Mouse (Mus musculus) liver, embryonic 14.5 days (tissue): ENCODE results near the gene Ybey. TPM values are rescaled to one million over a fixed set of nuclear protein-coding genes. Genes with fewer than 3 reads are reported as not detected.
A peak's percentile ranks its signal among the peaks of the same experiment; 100 is the strongest.

Experiments used
- ATAC-seq: fragments of 200-750 bp; cut with Nextera tagmentation; 2 replicates; pipeline ENCODE4 v1.8.0; 2017; ENCODE audit warnings: moderate number of reproducible peaks, mild to moderate bottlenecking, moderate library complexity; ENCODE audit not compliant: insufficient read depth
- DNase-seq, 3 experiments: peaks; one replicate each; pipeline ENCODE4 v3.0.0-alpha.2; 2012 to 2013; ENCODE audit warnings: low read depth in 3 of 3, low spot score in 3 of 3
- H3K27ac ChIP-seq: fragments of 300-500 bp; sonication (generic); 2 replicates; pipeline ENCODE4 v1.5.1; 2014; ENCODE audit warnings: moderate library complexity, mild to moderate bottlenecking, control low read depth, inconsistent platforms
- H3K27me3 ChIP-seq: fragments of 300-500 bp; sonication (generic); 2 replicates; pipeline ENCODE4 v1.6.1; 2014; ENCODE audit warnings: mild to moderate bottlenecking, low read length, moderate library complexity; ENCODE audit not compliant: control insufficient read depth, insufficient read depth
- H3K36me3 ChIP-seq: fragments of 300-500 bp; sonication (generic); replicated peaks from 2 replicates; pipeline ENCODE4 v1.6.1; 2014; ENCODE audit warnings: low read depth; ENCODE audit not compliant: control insufficient read depth, insufficient read depth
- H3K4me1 ChIP-seq, 2 experiments: fragments of 200-500 bp in 1 of 2; fragments of 300-500 bp in 1 of 2; sonication (generic) in 1 of 2; replicated peaks; 2 replicates each; pipeline ENCODE4 v1.6.1; 2012 to 2014; ENCODE audit warnings: antibody characterized with exemption in 1 of 2, inconsistent platforms in 1 of 2, low read length in 1 of 2; ENCODE audit not compliant: control insufficient read depth in 2 of 2, insufficient read depth in 2 of 2
- H3K4me2 ChIP-seq: fragments of 300-500 bp; sonication (generic); 2 replicates; pipeline ENCODE4 v1.6.1; 2014; ENCODE audit warnings: low read depth, mild to moderate bottlenecking, control low read depth, moderate library complexity
- H3K4me3 ChIP-seq, 2 experiments: fragments of 200-500 bp in 1 of 2; fragments of 300-500 bp in 1 of 2; sonication (generic) in 1 of 2; 2 replicates each; pipeline ENCODE4 v1.5.1; 2012 to 2014; ENCODE audit warnings: low read depth in 2 of 2, low read length in 2 of 2, mild to moderate bottlenecking in 2 of 2, control low read depth in 1 of 2, inconsistent platforms in 1 of 2, moderate library complexity in 1 of 2; ENCODE audit not compliant: insufficient read depth in 1 of 2
- H3K9ac ChIP-seq: fragments of 300-500 bp; sonication (generic); replicated peaks from 2 replicates; pipeline ENCODE4 v1.6.1; 2014; ENCODE audit warnings: mild to moderate bottlenecking, control low read depth, moderate library complexity
- H3K9me3 ChIP-seq: fragments of 300-500 bp; sonication (generic); 2 replicates; pipeline ENCODE4 v1.6.1; 2016; ENCODE audit warnings: low read length, mixed read lengths; ENCODE audit not compliant: control insufficient read depth
- CTCF ChIP-seq: IDR thresholded peaks from 2 replicates; pipeline ENCODE4 v1.5.1; 2016; ENCODE audit warnings: antibody characterized with exemption, low read depth, control low read depth
- EP300 ChIP-seq: IDR thresholded peaks from 2 replicates; pipeline ENCODE4 v1.6.1; 2016; ENCODE audit warnings: antibody characterized with exemption, low read depth
- WGBS: fragments of 180-500 bp; shearing (Covaris S2); extraction: QIAGEN DNeasy Blood & Tissue Kit; methylation state at CpG from one replicate; pipeline ENCODE4 v1.1.7; 2014; ENCODE audit not compliant: insufficient replicate concordance; 5-methylcytosine and 5-hydroxymethylcytosine counted together
- polyA plus RNA-seq, 2 experiments: library from polyadenylated mRNA; depleted of rRNA in 1 of 2; stranded (reverse) in 1 of 2; unstranded in 1 of 2; fragments of >200 nt; fragmentation: Nextera tagmentation in 1 of 2; extraction: Ambion mirVana in 1 of 2; gene quantifications; 2 replicates each; pipeline versions ENCODE4 v1.2.1 to v1.2.3; 2012 to 2014

The Ybey gene
- polyA plus RNA-seq, 2 experiments, result 1.5 to 1.8 TPM

DNA sequence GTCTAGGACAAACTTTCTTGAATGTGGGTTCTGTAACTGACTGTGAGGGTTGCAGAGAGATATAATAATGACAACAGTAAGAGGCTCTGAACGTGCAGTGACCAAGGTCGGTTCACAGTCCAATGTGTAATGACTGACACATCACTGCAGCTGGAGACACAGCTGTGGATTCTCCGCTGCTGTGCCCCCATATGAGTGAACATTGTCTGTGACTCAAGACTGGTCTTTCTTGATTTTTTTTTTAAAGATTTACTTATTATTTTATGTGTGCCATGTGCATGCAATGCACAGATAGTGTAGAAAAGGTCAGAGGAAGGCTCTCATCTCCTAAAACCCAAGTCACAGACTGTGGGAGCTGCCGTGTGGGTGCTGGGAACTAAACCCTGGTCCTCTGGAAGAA, 28.6 kb upstream of the Ybey start:
- 85% methylated on average over 4 of the region's 4 CpGs for WGBS
- Histone ChIP-seq H3K4me3 (no peak overlapping the region), H3K9me3 (no peaks in the 10 kb centered on the region), H3K4me1 (peaks cover 0 to 13% of the 10 kb centered on the region in 2 experiments; a peak in 1 of 4 replicates), H3K9ac (no peak overlapping the region), H3K36me3 (peaks cover 47% of the 10 kb centered on the region), H3K27me3 (no peaks in the 10 kb centered on the region), H3K4me2 (no peak overlapping the region), H3K27ac (no peak overlapping the region)
- no peak for TF ChIP-seq EP300
- no peak for TF ChIP-seq CTCF
- ATAC-seq, result no peak
- no peak for DNase-seq

DNA sequence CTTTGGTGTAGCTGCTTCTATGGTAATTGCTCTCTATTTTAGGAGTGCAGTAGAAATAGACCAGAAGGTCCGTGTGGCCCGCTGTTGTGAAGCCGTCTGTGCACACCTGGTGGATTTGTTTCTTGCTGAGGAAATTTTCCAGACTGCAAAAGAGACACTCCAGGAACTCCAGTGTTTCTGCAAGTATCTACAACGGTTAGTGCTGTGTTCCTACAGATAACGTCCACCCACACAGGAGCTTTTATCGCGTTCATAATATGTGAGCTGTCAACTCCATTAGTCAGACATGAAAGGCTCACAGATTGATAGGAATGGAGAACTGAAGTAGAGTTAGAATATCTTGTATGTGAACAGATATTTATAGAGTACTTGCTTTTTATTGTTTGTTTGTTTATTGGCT, 27.5 kb upstream of the Ybey start:
- H3K4me3 ChIP-seq, result no peak overlapping the region
- peaks cover 42% of the 10 kb centered on the region for H3K36me3 ChIP-seq
- ATAC-seq, result no peak; the same call in 1 of the 2 replicates
- H3K4me2 ChIP-seq, result peak overlapping the region; percentile 13; the same call in 1 of the 2 replicates
- no peaks in the 10 kb centered on the region for H3K9me3 ChIP-seq
- H3K27ac ChIP-seq, result no peak overlapping the region
- DNase-seq, result peak in 2 of 3 experiments; percentile 12 to 34
- no peak overlapping the region for H3K9ac ChIP-seq
- peak; percentile 61 for TF ChIP-seq EP300
- no peak for TF ChIP-seq CTCF
- 61% methylated on average over 7 of the region's 7 CpGs for WGBS
- peaks cover 0 to 13% of the 10 kb centered on the region in 2 experiments; a peak in 1 of 4 replicates for H3K4me1 ChIP-seq
- H3K27me3 ChIP-seq, result no peaks in the 10 kb centered on the region

DNA sequence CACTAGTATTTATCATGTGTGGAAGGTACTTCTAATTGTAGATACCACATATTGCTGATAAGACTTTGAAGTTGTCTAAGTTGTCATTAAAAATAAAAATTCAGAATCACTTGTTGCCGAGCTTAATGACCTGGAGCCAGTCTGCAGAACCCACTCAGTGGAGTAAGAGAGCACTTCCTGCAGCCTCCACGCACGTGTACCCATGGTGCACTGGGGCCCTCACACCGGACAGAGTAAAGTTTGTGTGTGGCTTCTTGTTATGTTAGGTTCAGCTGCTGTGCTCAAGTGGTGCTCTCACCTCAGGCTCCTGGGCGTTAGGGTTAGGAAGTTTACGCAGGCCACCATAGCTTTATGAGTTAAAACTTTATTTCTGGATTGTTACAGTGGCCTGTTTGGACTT, 26.6 kb upstream of the Ybey start:
- Histone ChIP-seq H3K9ac (no peak overlapping the region), H3K27ac (no peak overlapping the region), H3K9me3 (no peaks in the 10 kb centered on the region), H3K4me2 (no peak overlapping the region), H3K36me3 (peaks cover 34% of the 10 kb centered on the region), H3K4me1 (peaks cover 0 to 13% of the 10 kb centered on the region in 2 experiments; a peak in 1 of 4 replicates), H3K27me3 (no peaks in the 10 kb centered on the region), H3K4me3 (no peak overlapping the region)
- DNase-seq (no peak), ATAC-seq (no peak)
- 65% methylated on average over 6 of the region's 6 CpGs for WGBS
- TF ChIP-seq CTCF, result no peak
- no peak for TF ChIP-seq EP300

DNA sequence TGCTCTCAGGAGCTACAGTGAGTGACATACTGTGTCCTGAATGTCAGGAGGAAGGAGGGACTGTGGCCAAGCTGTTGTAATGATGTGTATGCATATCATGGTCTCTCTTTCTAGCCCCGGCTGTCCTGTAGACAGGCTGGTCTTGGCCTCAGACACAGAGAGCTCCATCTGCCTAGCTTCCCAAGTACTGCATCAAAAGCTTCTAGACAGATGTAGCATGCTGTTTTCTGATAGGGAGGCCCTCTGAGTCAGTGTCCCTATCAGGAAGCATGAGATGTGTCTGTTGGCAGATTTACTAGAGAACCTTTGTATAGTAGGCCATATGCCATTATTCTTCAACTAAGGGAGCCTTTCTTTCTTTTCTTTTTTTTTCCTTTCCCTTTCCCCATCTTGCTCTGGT, 24.6 kb upstream of the Ybey start:
- 28% methylated on average over 1 of the region's 1 CpGs for WGBS
- ATAC-seq, result peak; percentile 79
- H3K36me3 ChIP-seq, result peaks cover 19% of the 10 kb centered on the region

DNA sequence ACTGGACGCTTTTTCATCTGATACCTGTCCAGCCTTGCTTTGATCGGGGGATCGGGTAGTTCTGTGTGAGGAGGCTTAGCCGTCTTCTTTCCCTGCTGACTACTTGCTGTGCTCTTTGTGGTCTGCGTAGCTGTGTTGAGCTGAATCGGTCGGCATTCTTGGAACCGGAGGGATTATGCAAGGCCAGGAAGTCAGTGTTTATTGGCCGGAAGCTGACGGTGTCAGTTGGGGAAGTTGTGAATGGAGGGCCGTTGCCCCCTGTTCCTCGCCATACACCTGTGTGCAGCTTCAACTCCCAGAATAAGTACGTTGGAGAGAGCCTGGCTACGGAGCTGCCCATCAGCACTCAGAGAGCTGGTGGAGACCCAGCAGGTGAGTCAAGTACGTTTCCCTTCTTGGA, 20.3 kb upstream of the Ybey start:
- TF ChIP-seq CTCF (no peak), EP300 (no peak)
- Histone ChIP-seq H3K9me3 (no peaks in the 10 kb centered on the region), H3K9ac (no peak overlapping the region), H3K27me3 (no peaks in the 10 kb centered on the region), H3K4me1 (peaks cover 0 to 12% of the 10 kb centered on the region in 2 experiments; a peak in 2 of 4 replicates), H3K36me3 (peaks cover 14% of the 10 kb centered on the region), H3K4me2 (no peak overlapping the region), H3K27ac (no peak overlapping the region), H3K4me3 (no peak overlapping the region)
- no peak for ATAC-seq
- 60% methylated on average over 15 of the region's 15 CpGs for WGBS
- no peak for DNase-seq

More for the DNA sequence above, 24.6 kb upstream of the Ybey start:
- H3K9ac ChIP-seq, result no peak overlapping the region
- H3K27me3 ChIP-seq, result no peaks in the 10 kb centered on the region
- H3K27ac ChIP-seq, result no peak overlapping the region
- TF ChIP-seq EP300, result no peak
- TF ChIP-seq CTCF, result peak; percentile 39; the same call in 1 of the 2 replicates
- no peak overlapping the region for H3K4me2 ChIP-seq
- H3K4me3 ChIP-seq, result no peak overlapping the region
- peaks cover 0 to 13% of the 10 kb centered on the region in 2 experiments; a peak in 2 of 4 replicates for H3K4me1 ChIP-seq
- peak; percentile 36 to 37 (median 36) for DNase-seq
- no peaks in the 10 kb centered on the region for H3K9me3 ChIP-seq
